Mouse (Mus musculus) kidney, adult 18-20 months (tissue): Measurements from ENCODE around the gene Crybb3.

Experiments used
- DNase-seq: peaks from one replicate; pipeline ENCODE4 v3.0.0; 2021

The Crybb3 gene

GRCm38 (mm10) chr5:113045511-113046273 lies 35.7 kb downstream of the Crybb3 start:
- DNase-seq, result no peak

- DNase-seq, result no peak
Observed at GRCm38 (mm10) chr5:113043531-113043930, 37.9 kb downstream of the Crybb3 start.

GRCm38 (mm10) chr5:113041567-113042071 lies 39.8 kb downstream of the Crybb3 start:
- DNase-seq, result no peak

- DNase-seq, result no peak
Observed at GRCm38 (mm10) chr5:113040776-113041175, 40.6 kb downstream of the Crybb3 start.

GRCm38 (mm10) chr5:113038601-113039000 lies 42.8 kb downstream of the Crybb3 start:
- DNase-seq, result no peak

GRCm38 (mm10) chr5:113035094-113036047 lies 46.0 kb downstream of the Crybb3 start:
- DNase-seq, result no peak

GRCm38 (mm10) chr5:113031201-113031754 lies 50.1 kb downstream of the Crybb3 start:
- no peak for DNase-seq

GRCm38 (mm10) chr5:113030082-113030481 lies 51.3 kb downstream of the Crybb3 start:
- DNase-seq, result no peak

- DNase-seq, result no peak
Observed at GRCm38 (mm10) chr5:113026706-113027105, 54.7 kb downstream of the Crybb3 start.
